Mouse (Mus musculus): ENCODE data around the gene Tspan3. TPM values are rescaled to one million over a fixed set of nuclear protein-coding genes. Genes with fewer than 3 reads are reported as not detected.

The Tspan3 gene
- polyA plus RNA-seq, 1 experiment: 135 TPM

DNA sequence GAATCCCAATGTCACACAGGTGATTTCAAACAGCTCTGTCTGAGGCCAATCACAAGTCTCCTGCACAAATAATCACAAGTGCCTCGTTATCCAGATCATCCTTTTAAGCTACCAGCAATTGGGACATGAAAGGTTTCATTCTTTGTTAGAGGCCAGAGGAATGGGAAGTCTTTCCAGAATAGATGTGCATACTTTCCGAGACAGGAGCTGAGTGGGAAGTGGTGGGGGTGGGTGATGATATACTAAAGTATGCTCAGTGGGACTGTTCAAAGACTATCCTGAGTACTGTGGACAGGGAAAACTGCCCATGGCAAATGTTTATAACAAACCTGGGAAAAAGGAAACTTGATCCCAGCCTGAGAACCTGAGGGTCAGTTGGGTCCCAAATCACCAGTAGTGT lies 5.8 kb downstream of the Tspan3 start:
- no peak for TF ChIP-seq POLR2A (IDR thresholded peaks at IDR 0.05; ENCODE audit: insufficient read length, low read depth)
- no peak for TF ChIP-seq MAX (IDR thresholded peaks at IDR 0.05; ENCODE audit: low read depth)
- no peak for TF ChIP-seq TCF3 (IDR thresholded peaks at IDR 0.05; ENCODE audit: insufficient read length, low read depth)
- no peak for TF ChIP-seq USF1 (IDR thresholded peaks at IDR 0.05; ENCODE audit: low read depth)
- no peak for TF ChIP-seq SRF (IDR thresholded peaks at IDR 0.05; ENCODE audit: control insufficient read depth, insufficient read length, low read depth)
- TF ChIP-seq REST (IDR thresholded peaks at IDR 0.05; ENCODE audit: insufficient read depth, insufficient read length): no peak
- no peak for TF ChIP-seq CEBPB (IDR thresholded peaks at IDR 0.05; ENCODE audit: insufficient read depth, poor library complexity, severe bottlenecking)
- TF ChIP-seq E2F4 (IDR thresholded peaks at IDR 0.05; ENCODE audit: insufficient read depth): no peak
- no peak for TF ChIP-seq MYOG (IDR thresholded peaks at IDR 0.05; ENCODE audit: control insufficient read depth in 1 of 3, insufficient read depth in 1 of 3, insufficient read length in 2 of 3, low read depth in 2 of 3)
- TF ChIP-seq POLR2AphosphoS2 (IDR thresholded peaks at IDR 0.05; ENCODE audit: insufficient read length, low read depth): no peak
- no peak for TF ChIP-seq MYOD1 (IDR thresholded peaks at IDR 0.05; ENCODE audit: control insufficient read depth in 1 of 3, insufficient read length in 2 of 3, low read depth in 2 of 3)
- TF ChIP-seq TCF12 (IDR thresholded peaks at IDR 0.05; ENCODE audit: insufficient read depth, poor library complexity, severe bottlenecking): no peak
- H3K27me3 ChIP-seq (ENCODE audit: control insufficient read depth, insufficient read depth, insufficient read length): no peaks in the 10 kb centered on the region
- no peak overlapping the region for H3ac ChIP-seq (ENCODE audit: control insufficient read depth, insufficient read length)
- peak overlapping the region; percentile 93 for H3K4me2 ChIP-seq (ENCODE audit: low read depth)
- H3K4me3 ChIP-seq: peak overlapping the region; percentile 51
- peaks cover 55% of the 10 kb centered on the region for H3K79me2 ChIP-seq (ENCODE audit: control insufficient read depth, insufficient read depth)
- no peaks in the 10 kb centered on the region for H3K36me3 ChIP-seq (ENCODE audit: control insufficient read depth, insufficient read depth)

DNA sequence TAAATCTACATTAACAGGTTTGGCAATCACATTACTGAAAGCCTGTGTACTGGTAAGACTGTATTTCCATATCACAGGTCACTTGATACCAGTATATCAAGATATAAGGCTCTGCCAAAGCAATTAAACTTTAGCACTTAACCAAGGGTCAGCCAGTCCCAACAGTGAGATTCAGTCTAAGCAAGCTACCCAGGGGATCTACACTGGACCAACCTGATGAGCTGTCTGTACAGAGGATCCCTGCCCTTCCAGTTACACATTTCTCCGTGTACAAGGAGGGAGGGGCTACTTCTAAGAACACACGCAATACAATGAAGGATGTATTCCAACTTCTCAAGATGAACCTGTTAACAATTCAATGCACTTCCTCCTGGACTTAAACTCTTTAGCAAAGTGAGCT lies 7.2 kb downstream of the Tspan3 start:
- Histone ChIP-seq H3K27me3 (ENCODE audit: control insufficient read depth, insufficient read depth, insufficient read length) (no peaks in the 10 kb centered on the region), H3K79me2 (ENCODE audit: control insufficient read depth, insufficient read depth) (peaks cover 69% of the 10 kb centered on the region), H3K4me2 (ENCODE audit: low read depth) (peak overlapping the region; percentile 7), H3K4me3 (no peak overlapping the region), H3K36me3 (ENCODE audit: control insufficient read depth, insufficient read depth) (no peaks in the 10 kb centered on the region), H3ac (ENCODE audit: control insufficient read depth, insufficient read length) (no peak overlapping the region)
- TF ChIP-seq MYOD1 (IDR thresholded peaks at IDR 0.05; ENCODE audit: control insufficient read depth in 1 of 3, insufficient read length in 2 of 3, low read depth in 2 of 3) (no peak), E2F4 (IDR thresholded peaks at IDR 0.05; ENCODE audit: insufficient read depth) (no peak), MYOG (IDR thresholded peaks at IDR 0.05; ENCODE audit: control insufficient read depth in 1 of 3, insufficient read depth in 1 of 3, insufficient read length in 2 of 3, low read depth in 2 of 3) (no peak), SRF (IDR thresholded peaks at IDR 0.05; ENCODE audit: control insufficient read depth, insufficient read length, low read depth) (no peak), POLR2A (IDR thresholded peaks at IDR 0.05; ENCODE audit: insufficient read length, low read depth) (no peak), TCF12 (IDR thresholded peaks at IDR 0.05; ENCODE audit: insufficient read depth, poor library complexity, severe bottlenecking) (no peak), CEBPB (IDR thresholded peaks at IDR 0.05; ENCODE audit: insufficient read depth, poor library complexity, severe bottlenecking) (no peak), REST (IDR thresholded peaks at IDR 0.05; ENCODE audit: insufficient read depth, insufficient read length) (no peak), USF1 (IDR thresholded peaks at IDR 0.05; ENCODE audit: low read depth) (no peak), TCF3 (IDR thresholded peaks at IDR 0.05; ENCODE audit: insufficient read length, low read depth) (no peak), MAX (IDR thresholded peaks at IDR 0.05; ENCODE audit: low read depth) (no peak), POLR2AphosphoS2 (IDR thresholded peaks at IDR 0.05; ENCODE audit: insufficient read length, low read depth) (no peak)

DNA sequence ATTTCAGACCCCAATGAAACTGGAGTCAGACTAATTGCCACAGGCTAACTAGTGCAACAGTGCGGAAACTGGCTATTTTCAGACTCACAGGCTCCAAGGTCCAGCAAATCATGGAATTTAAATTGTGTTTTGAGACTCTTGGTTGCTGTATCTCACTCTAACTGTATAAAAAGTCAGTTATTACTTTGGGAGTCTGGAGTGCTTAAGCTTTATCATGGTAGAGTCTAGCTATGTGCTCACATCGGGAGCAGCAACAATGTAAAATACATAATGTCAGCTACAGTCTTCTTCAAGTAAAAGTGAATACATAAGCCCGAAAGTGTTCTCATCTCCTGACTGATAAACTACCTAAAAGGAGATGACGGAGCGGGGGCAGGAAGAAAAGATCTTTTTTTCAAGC lies 10.7 kb downstream of the Tspan3 start:
- H3ac ChIP-seq (ENCODE audit: control insufficient read depth, insufficient read length): no peak overlapping the region
- peaks cover 79% of the 10 kb centered on the region for H3K79me2 ChIP-seq (ENCODE audit: control insufficient read depth, insufficient read depth)
- H3K4me3 ChIP-seq: no peak overlapping the region
- no peaks in the 10 kb centered on the region for H3K27me3 ChIP-seq (ENCODE audit: control insufficient read depth, insufficient read depth, insufficient read length)
- H3K4me2 ChIP-seq (ENCODE audit: low read depth): no peak overlapping the region
- H3K36me3 ChIP-seq (ENCODE audit: control insufficient read depth, insufficient read depth): no peaks in the 10 kb centered on the region
- TF ChIP-seq CEBPB (IDR thresholded peaks at IDR 0.05; ENCODE audit: insufficient read depth, poor library complexity, severe bottlenecking) (no peak), SRF (IDR thresholded peaks at IDR 0.05; ENCODE audit: control insufficient read depth, insufficient read length, low read depth) (no peak), MAX (IDR thresholded peaks at IDR 0.05; ENCODE audit: low read depth) (no peak), REST (IDR thresholded peaks at IDR 0.05; ENCODE audit: insufficient read depth, insufficient read length) (no peak), MYOG (IDR thresholded peaks at IDR 0.05; ENCODE audit: control insufficient read depth in 1 of 3, insufficient read depth in 1 of 3, insufficient read length in 2 of 3, low read depth in 2 of 3) (no peak), TCF3 (IDR thresholded peaks at IDR 0.05; ENCODE audit: insufficient read length, low read depth) (no peak), USF1 (IDR thresholded peaks at IDR 0.05; ENCODE audit: low read depth) (no peak), POLR2A (IDR thresholded peaks at IDR 0.05; ENCODE audit: insufficient read length, low read depth) (no peak), POLR2AphosphoS2 (IDR thresholded peaks at IDR 0.05; ENCODE audit: insufficient read length, low read depth) (no peak), TCF12 (IDR thresholded peaks at IDR 0.05; ENCODE audit: insufficient read depth, poor library complexity, severe bottlenecking) (no peak), MYOD1 (IDR thresholded peaks at IDR 0.05; ENCODE audit: control insufficient read depth in 1 of 3, insufficient read length in 2 of 3, low read depth in 2 of 3) (no peak), E2F4 (IDR thresholded peaks at IDR 0.05; ENCODE audit: insufficient read depth) (no peak)

DNA sequence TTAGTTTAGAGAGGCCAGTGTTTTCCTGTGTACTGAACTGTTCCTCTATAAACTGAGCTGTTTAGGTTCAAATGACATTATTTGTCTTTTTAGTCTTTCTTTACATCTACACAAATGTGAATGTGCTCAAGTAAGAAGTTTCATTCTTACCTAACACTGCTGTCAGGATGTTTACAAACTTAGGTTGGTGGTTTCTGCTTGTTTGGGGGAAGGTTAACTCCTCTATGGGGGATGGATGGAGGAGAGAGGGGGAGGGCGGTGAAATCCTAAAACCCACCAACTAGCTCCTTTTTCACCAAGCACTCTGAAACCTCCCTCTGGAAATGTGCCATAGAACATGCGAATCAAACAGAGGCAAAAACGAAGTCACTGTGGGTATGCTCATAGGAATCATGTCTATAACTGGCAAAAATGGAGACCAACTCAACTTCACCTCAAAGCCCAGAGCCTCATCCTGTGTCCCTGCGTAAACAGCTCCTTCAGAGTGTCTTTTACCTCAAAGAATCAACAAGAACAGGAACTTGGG lies 12.7 kb downstream of the Tspan3 start:
- TF ChIP-seq E2F4 (IDR thresholded peaks at IDR 0.05; ENCODE audit: insufficient read depth) (no peak), TCF3 (IDR thresholded peaks at IDR 0.05; ENCODE audit: insufficient read length, low read depth) (no peak), POLR2AphosphoS2 (IDR thresholded peaks at IDR 0.05; ENCODE audit: insufficient read length, low read depth) (no peak), MYOG (IDR thresholded peaks at IDR 0.05; ENCODE audit: control insufficient read depth in 1 of 3, insufficient read depth in 1 of 3, insufficient read length in 2 of 3, low read depth in 2 of 3) (no peak), MYOD1 (IDR thresholded peaks at IDR 0.05; ENCODE audit: control insufficient read depth in 1 of 3, insufficient read length in 2 of 3, low read depth in 2 of 3) (no peak), POLR2A (IDR thresholded peaks at IDR 0.05; ENCODE audit: insufficient read length, low read depth) (no peak), USF1 (IDR thresholded peaks at IDR 0.05; ENCODE audit: low read depth) (no peak)
- Histone ChIP-seq H3K27me3 (ENCODE audit: control insufficient read depth, insufficient read depth, insufficient read length) (no peaks in the 10 kb centered on the region), H3ac (ENCODE audit: control insufficient read depth, insufficient read length) (no peak overlapping the region), H3K4me3 (no peak overlapping the region), H3K4me2 (ENCODE audit: low read depth) (peak overlapping the region; percentile 54), H3K79me2 (ENCODE audit: control insufficient read depth, insufficient read depth) (peaks cover 79% of the 10 kb centered on the region), H3K36me3 (ENCODE audit: control insufficient read depth, insufficient read depth) (no peaks in the 10 kb centered on the region)
